Mouse (Mus musculus) frontal cortex, adult 2 months (tissue): ENCODE data around the gene Scarb2. TPM values are rescaled to one million over a fixed set of nuclear protein-coding genes. Genes with fewer than 3 reads are reported as not detected.

Source experiments
- DNase-seq, 2 experiments: peaks; one replicate each; pipeline ENCODE4 v3.0.0; 2022; ENCODE audit warnings: low spot score in 1 of 2; ENCODE audit errors: extremely low spot score in 1 of 2
- polyA plus RNA-seq: library from polyadenylated mRNA; depleted of rRNA; stranded (reverse); fragments of >200 nt; gene quantifications from 2 replicates; pipeline ENCODE4 v1.2.3, GENCODE M21; 2012

Scarb2 gene
- polyA plus RNA-seq, 1 experiment, result 67.6 TPM

DNA sequence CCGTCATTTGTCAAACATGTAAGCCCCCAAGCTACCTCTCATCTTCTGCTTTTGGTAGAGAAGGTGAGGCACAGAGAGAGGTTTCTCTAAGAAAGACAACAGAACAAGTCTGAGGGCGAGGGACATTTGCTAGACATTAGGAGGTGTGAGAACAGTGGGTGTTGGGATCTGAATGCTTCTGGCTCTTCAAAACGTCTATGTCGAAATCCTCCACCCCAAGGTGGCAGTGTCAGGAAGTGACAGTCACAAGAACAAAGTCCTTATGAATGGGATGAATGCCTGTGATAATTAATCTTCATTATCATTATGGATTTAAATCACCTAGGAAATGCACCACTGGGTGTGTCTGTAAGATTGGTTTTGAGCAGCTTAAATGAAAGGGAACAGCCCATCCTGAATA is 11.3 kb downstream of the Scarb2 start:
- DNase-seq, result no peak

DNA sequence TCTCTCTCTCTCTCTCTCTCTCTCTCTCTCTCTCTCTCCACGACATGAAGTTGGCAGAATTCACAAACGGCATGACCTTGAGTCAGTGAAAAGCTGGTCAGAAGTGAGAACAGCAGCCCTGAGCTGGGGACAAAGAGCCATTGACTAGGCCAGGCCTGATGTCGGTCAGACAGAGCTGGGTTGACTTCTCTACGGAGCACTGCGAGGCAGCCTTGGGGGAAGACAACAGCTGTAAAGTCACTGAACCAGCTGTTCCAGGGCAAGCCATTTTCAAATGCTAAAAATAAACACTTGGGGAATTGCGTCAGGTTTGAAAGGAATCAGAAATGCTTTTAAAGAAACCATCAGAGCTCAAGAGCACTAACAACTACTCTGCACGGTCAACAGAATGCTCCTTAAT is 13.2 kb downstream of the Scarb2 start:
- no peak for DNase-seq

DNA sequence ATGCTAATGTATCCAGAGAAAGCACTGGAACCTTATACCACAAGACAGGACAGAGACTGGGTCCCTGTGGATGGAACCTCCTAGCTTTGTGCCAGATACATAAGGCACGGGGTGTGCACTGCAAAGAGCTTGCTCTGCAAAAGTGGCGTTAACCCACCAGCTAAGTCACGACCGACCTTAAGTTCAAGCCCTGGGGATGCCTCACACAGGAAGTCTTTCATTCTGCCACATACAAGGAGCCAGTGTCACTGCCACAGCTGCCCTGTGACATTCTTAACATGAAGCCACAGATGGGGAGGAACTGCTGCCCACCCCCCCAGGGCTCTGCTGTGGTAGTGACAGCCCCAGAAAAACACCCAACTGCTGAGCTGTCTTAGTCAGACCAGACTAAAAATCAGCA is 15.9 kb downstream of the Scarb2 start:
- DNase-seq, result no peak

DNA sequence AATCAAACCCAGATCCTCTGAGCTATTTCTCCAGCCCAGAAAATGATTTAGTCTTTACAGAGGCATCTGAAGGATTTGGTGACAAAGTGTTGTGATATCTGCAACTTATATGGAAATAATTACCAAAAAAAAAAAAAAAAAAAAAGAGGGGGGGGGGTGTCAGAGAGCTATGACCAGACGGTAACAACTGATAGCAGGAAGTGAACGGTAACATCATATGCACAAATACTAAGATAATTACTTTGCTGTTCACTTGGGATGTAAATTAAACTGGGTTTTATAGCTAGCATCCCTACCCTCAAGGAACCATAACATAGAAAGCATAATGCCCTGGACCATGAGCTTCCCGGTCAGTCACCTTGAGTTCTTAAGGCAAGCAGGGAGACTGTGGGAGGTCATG is 16.3 kb downstream of the Scarb2 start:
- no peak for DNase-seq

DNA sequence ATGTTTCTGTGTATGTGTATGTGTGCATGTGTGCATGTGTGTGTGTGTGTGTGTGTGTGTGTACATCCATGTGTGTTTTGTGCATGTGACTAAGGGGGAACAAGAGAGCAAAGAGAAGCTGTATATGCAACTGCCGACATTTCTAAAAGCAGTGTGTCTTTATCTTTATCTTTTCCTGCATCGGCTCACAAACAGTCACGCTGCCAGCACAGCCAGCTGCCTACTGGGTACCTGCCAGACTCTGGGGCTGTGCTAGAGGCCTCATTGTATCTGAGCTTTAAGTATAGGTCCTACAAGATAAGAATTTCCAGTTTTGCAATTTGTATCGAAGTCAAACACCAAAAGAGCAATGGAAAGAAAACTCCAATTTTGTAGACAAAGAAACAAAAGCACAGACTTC is 17.1 kb downstream of the Scarb2 start:
- peak in 1 of 2 experiments; percentile 68 for DNase-seq

DNA sequence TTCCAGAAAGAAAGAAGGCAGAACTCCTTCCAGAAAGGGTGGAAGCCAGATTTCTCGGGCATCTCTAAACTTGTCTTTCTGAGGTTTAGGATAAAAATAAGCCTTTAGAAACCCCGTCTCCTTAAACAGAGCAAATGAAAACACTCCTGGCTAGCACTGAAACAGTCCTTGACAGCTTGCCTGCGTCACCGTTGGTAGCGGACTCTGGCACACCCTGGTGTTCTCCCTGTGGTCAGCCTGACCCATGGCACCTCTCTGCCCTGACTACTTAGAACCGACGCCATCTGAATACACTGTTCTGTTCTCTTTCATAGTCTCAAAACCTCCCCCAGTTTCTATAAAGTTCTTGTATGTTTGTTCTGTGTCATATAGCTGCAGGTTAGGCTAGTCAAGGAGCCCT is 17.7 kb downstream of the Scarb2 start:
- DNase-seq, result peak in 1 of 2 experiments; percentile 40

DNA sequence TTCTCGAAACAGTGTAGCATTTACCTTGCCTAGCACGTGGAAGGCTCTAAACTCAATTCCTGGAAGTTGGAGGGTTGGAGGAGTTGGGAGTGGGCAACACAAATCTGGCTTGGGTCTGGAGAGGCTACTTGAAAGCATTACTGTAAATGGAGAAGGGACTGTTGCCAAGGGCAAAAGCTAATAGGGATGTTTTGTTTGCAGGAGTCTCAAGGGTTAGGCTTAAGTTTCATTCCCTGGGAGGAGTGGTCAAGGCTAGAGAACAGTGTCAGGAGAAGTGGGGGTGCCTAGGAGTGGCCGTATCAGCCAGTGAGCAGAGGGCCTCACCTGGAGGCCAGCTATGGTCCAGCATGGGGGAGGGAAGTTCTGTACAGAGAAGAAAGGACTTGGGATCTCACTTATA is 18.2 kb downstream of the Scarb2 start:
- no peak for DNase-seq

DNA sequence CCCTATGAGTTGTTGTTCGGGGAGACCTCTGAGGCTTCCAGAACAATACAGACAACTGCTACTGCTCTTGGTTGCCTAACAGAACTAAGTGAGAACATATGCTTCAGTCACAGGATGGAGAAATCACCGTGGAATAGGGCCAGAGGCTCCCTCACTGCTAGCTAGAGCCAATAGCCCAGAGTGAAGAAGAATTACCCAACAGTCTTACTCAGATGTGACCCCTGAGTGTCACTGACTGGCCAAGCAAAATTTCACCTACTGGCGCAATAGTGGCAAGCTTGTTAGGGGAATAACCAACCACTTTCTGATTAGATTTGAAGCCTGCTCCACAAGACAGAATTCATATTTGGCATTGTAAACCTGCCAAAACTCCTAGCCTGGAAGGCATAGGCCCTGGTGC is 19.9 kb downstream of the Scarb2 start:
- DNase-seq, result no peak

DNA sequence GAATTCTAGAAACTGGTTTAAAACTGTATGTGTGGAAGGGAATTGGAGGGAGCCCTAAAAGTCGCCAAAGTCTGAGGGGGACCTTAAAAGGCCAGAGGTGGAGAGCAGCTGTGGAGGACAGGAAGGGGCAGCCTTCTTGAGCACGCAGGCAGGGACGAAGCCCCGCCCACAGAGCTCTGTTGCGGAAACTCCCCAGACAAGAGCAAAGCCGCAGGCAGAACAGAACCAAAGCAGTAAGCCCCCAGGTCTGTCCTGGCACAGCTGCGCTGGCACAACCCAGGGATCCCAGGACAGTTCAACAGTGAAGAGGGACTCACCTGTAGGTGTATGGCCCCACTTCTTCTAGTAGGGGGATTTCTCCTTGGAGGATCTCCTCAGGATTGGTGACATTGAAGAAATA is 21.8 kb downstream of the Scarb2 start:
- no peak for DNase-seq

DNA sequence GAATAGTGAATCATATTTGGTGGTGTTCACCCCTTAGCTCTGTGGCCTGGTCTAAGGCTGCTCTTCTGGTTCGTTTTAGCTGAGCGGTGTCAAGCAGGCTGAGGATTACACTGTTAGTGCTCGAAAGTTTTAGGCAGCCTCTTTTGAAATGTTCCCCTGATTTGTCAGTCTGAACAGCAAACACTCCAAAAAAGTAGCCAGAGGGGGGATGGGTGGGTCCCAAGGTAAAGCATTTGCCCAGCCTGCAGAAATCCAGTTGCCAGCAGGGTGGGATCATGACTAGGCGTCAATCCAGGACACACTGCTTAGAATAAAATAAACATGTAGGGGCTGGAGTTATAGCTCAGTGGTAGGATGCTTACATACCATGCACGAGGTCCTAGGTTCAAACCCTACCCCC is 33.8 kb downstream of the Scarb2 start:
- DNase-seq, result no peak

DNA sequence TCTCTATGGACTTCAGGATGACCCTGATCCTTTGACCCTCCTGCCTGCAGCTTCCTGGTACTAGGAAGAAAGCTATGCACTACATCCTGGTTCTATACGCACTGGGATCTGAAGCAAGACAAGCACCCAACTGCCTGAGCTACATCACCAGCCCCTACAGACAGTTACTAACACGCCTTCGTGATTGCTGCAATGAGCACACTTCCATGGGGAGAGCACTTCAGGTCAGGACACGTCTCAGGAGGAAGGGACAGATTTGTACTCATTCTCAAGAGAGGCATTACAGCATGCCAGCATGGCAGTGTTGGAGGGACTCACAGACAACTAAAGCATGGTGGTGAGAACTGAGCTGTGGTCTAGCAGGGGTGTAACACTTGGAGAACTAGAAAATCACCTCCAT is 35.1 kb downstream of the Scarb2 start:
- DNase-seq, result no peak

DNA sequence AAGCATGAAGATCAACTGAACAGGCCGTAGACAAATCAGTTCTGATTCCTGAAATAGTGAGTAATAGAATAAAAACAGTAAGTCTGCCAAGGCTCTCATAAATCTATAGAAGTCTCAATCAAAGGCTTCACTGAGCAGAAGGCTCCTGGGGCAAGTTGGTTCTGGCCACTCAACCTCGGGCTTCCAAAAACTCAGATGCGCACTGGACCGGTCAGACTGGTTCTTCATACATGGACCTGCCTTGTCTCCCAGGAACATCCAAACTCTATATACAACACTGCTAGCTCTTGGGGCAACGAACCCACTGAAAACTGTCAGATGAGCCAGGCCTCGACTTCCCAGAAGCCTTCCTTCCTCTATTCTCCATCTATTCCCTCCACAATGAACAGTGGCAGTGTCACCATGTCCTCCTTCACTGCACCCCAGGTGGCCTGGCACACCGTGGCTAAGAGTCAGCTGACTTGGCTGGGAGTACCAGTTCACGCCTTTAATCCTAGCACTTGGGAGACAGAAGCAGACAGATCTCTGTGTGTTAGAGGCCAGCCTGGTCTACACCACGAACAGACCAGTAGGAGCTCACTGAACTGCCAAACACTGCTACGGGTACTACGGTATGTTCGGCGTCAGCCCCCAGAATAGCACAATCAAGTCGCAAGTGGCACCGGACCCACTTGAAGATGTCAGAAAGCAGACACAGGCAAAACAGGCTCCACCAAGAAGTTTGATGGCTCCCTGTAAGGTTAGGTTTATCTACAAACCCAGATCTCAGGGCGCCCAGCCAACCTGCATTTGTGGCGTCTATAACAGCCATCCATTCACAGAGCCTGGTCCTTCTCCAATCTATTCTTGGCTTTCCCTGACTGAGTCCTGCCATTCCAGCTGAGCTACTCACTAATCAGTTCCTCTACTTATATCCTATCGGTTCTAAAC is 37.2 kb downstream of the Scarb2 start:
- no peak for DNase-seq

DNA sequence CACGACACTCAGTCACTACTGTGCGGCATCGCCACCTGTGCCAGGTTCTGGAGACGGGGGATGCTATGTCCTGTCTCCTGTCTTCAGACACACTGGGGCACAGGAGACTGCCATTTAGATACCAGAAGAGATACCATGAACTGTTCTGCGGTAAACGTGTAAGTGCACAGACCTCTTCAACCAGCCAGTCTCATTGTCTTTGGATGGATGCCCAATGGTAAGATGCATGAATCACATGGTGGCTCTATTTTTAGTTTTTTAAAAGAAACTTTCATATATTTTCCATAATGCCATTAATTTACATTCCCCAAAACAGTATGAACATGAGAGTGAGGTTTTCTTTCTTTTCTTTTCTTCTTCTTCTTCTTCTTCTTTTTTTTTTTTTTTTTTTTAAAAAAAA is 38.4 kb downstream of the Scarb2 start:
- DNase-seq, result no peak

DNA sequence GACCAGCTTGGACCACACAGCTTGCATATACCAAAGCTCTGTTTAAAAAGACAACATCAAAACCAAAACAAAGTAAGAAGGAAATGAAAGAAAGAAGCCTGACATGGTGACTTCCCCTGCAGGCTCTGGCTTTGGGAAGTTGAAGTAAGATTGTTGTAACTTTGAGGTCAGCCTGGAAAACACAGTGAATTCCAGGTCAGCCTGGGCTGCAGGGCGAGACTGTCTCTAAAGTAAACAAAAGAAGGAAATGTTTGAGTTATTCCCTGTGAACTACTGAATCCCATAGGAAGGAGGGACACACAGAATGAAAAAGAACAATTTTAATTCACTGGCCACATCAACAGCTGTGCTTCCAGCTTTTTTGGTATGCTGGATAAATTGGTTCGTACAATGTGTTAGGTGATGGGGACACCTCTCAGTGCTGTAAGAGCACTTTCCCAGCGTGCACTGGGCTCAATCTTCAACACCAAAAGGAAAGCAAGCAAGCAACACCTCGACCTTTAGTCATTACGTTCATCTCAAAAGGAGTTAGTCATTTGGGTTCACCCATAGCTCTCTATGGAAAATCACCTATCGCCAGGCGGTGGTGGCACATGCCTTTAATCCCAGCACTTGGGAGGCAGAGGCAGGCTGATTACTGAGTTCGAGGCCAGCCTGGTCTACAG is 39.4 kb downstream of the Scarb2 start:
- no peak for DNase-seq

DNA sequence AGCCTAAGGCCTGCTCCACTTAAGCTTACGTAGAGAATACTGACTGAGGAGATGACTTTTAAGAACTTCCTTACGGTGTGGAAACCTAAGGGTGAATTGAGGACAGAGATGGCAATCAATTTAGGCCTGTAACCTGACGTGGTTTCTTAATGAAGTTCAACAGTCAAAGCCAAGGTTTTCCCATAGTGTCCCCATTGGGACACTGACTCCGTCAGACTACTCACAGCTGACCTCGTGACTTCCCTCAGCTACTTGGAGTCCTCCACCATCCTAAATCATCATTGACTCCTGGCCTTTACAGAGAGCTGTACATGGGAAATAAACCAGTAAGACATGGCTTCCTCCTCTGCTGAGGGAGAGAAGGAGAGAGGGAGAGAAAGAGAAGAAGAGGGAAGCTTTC is 41.1 kb downstream of the Scarb2 start:
- DNase-seq, result no peak

DNA sequence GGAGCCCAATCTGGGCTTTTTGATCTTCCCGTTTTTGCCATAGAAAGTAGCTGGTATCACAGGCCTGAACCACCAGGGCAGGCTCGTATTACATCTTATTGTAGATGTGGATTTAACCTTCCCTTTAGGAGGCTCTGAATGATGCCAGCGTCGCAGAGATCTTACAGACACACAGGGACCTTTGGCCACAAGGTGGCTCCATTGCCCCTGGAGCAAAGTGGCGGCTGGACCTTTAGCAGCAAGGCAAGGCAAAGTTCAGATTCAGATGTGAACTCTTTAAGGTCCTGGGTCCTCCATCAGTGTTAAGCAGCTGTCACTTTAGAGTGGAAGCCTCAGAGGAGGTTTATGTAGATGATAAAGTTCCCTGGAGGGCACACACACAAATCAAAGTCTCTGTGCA is 45.3 kb downstream of the Scarb2 start:
- peak; percentile 15 to 67 for DNase-seq

DNA sequence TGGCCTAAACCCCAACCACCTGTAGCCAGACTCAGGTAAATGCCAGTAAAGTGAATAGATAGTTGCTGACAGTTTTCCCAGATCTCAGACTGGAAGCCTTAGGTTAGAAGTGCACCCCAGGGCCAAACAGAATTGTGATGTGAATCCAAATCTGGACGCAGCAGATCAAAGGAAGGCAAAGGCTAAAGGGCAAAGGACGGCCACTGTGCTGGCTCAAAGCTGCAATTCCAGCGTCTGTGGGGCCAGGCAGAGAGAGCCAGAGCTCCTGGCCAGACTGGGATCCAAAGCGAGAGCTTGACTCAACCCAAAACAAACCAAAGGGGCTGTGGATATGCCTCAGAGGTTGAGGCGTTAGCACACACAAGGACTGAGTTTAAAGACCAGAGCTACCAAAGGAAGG is 47.9 kb downstream of the Scarb2 start:
- DNase-seq, result no peak

DNA sequence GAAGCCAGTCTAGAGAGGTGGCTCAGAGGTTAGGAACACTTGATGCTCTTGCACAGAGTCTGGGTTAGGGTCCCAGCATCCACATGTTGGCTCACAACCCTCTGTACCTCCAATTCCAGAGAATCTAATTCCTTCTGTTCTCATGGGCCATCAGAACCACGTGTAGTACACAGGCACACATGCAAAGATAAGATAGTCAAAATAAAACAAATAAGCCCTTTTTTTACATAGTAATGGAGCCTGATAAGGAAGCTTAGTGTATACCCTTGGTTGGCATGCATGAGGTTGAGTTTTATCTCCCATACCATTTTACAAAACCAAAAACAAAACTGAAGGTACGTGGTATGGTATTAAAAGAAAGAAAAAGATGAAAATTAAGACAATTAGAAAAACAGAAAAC is 49.2 kb downstream of the Scarb2 start:
- DNase-seq, result no peak

DNA sequence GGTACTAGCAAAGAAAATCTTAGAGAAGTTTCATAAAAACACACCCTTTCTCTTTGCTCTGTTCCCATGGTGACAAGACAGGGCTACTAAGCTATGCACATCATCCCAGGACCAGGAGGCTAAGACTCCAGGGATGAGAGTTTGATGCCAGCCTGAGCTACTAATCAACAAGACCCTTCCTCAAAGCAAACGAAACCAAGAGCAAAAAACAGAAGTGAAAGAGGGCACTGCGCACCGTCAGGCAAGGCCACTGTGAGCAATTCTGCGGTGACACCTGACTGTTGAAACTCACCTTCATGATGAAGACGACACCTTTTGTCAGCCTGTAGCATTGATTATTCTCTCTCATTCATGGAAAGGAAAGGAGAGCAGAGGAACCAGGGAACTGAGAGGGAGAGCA is 53.8 kb downstream of the Scarb2 start:
- no peak for DNase-seq

DNA sequence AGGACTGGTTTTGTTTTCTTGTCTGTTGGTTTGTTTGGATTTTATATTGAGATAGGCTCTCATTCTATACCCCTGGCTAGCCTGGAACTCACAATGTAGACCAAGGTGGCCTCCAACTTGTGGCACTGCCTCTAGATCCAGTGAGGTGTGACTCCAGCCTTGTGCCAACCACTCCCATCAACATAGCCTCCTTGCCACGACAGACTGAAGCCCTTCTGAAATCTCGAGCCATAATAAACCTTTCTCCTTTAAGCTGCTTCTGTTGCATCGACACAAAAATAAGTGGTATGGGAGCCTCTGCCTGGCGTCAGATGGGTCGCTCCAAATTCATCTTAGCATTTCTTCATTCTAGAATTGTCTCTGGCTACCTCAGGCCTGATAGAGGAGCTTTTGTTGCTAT is 59.9 kb downstream of the Scarb2 start:
- no peak for DNase-seq

DNA sequence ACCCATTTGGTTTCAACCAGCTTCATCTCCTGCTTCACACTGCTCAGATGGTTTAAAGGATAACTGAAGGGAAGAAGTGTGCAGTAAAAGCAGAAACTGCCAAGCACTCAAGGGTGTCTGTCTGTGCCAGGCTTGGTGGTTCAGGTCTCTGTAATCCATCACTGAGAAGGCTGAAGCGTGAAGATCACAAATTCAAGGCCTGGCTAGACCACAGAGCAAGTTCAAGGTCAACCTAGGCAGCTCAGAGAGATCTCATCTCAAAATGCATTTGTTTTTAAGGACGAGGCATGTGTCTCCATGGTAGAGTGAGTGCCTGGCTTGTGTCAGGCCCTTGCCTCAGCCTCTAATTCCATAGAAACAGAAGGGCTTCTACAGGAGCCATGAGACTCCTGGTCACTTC is 61.6 kb downstream of the Scarb2 start:
- DNase-seq, result no peak

DNA sequence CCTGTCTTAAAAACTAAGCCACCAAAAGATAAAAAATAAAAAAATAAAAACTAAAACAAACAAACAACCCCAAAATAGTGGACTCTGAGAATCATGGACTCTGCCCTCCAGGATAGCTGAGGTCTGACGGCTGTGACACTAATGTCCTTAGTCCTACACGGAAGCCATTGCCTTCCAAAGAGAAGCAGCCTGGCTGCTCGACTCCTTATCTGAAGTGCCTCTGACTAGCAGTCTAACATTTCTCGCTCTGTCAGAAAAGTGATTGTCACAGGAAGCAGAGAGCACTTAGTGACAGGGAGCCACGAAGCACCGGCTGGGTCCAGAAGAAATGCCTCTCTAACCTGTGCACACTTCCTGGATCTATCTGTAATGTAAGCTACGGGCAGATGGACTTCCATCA is 63.7 kb downstream of the Scarb2 start:
- DNase-seq, result no peak
